Mouse (Mus musculus): ENCODE data around the gene Rsc1a1. TPM values are rescaled to one million over a fixed set of nuclear protein-coding genes. Genes with fewer than 3 reads are reported as not detected.

Rsc1a1 gene
- total RNA-seq, 2 experiments from 2014 or later: 6.8 to 11.3 TPM

DNA sequence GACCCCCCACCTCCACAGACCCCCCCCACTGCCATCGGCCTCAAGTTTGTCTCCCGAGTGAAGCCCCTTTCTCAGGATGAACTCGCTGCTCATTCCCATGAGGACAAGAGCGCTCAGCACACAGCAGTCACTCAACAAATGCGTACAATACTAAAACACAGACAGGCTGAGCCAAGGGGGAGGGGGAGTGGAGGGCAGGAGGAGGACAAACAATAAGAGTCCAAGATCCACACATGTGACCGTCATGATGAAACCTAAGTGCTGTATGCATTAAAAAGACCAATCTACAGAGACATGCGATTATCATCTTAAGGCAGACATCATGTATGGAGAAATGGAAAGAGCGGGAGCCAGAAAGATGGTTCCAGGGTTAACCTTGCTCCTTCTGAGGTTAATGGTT is 28.5 kb downstream of the Rsc1a1 start:
- no peak for ATAC-seq (replicated peaks; ENCODE audit: poor library complexity, severe bottlenecking)

DNA sequence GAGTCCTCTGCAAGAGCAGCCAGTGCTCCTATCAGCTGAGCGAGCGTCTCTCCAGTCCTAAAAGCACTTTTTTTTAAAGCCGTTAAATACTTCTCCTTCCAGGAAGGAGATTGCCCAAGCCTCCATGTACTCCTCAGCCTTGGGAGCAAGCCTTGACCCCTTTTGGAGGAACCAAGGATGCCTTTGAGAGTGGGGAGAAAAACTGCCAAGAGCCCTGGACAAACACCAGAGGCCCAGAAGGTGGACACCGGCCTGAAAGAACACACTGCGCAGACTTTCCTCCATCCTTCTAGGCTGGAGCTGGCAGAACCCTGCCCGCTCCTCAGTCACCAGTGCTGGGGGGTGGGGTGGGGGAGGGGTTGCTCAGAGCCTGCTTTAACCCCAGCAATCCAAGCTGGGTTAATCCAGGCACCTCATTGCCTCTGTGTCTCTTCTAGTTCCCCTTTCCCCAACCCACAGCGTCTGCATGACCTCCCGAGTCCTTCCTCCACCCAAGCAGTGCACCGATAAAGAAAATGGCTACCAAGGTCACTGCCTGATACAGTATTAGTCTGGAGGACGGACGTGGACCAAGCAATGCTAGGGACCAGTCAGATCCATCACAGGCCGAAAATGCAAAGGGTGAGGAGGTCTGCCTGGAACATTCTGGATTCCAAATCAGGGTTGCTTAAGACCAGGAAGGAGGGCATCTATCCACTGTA is 29.3 kb downstream of the Rsc1a1 start:
- ATAC-seq (replicated peaks; ENCODE audit: poor library complexity, severe bottlenecking): peak; percentile 86

DNA sequence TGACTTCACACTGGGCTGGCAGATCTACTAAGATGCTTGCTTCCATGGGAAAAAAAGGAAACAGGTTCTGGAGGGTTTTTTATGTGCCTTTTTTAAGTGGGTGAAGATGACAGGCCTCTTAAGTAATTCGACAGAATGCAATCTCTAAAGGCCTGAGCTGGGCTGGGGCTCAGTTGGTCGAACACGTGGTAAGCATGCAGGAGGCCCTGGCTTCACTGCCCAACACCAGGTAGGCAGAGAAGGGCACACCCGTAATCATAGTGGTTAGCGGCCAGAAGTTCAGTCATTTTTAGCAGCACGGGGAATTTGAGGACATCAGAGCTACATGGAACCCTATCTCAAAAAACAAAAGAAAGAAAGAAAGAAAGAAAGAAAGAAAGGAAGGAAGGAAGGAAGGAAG is 30.9 kb downstream of the Rsc1a1 start:
- no peak for ATAC-seq (replicated peaks; ENCODE audit: poor library complexity, severe bottlenecking)

DNA sequence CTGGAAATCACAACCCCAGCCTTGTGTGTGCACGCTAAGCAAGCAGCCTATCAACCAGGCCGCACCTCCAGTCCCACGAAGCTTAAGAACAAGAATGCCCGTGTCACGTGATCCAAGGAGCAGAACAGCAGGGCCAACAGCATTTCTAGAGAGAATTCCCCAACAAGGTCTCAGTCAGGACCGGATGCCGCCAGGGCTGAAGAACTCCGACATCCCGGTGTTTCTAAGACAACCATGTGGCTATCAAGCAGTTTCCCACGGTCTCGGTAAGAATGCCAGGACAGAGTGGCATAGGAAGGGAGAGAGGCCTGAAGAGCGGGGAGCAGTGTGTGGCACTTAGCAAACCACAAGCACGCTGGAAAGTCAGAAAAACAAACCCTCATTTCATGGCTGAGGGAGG is 31.6 kb downstream of the Rsc1a1 start:
- ATAC-seq (replicated peaks; ENCODE audit: poor library complexity, severe bottlenecking): no peak

DNA sequence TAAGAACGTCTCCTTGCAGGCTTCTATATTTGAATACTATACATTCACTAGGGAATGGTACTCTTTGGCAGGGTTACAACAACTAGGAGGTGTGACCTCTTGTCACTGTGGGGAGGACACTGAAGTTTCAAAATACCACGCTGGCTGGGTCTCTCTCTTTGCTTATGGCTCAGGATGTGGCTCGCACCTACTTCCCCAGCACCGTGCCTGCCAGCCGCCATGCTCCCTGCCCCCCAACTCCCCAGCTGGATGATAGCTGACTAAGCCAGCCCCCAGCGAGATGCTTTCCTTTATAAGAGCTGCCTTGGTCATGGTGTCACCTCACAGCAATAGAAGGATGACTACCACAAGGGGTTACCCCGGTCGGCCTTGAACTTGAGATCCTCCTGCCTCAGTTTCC is 32.4 kb downstream of the Rsc1a1 start:
- ATAC-seq (replicated peaks; ENCODE audit: poor library complexity, severe bottlenecking): peak; percentile 52; the same call in 1 of the 2 replicates

DNA sequence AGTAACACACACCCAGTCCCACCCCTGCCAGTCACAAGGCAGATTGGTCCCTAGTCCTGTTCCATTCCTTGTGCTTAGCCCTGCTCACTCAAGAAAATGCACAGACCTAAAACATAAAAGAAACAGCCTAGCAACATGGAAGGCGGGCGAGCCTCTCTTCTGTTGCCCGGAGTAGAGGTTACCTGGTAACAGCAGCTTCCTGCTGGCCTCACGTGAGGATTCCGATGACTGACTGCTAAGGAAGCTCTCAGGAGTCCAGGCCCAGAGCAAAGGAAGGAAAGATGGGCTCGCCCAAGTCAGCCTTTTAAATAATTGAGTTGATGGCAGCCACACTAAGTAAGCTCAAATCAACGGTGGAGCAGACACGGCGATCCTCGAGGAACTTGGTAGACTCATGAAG is 33.5 kb downstream of the Rsc1a1 start:
- no peak for ATAC-seq (replicated peaks; ENCODE audit: poor library complexity, severe bottlenecking)

DNA sequence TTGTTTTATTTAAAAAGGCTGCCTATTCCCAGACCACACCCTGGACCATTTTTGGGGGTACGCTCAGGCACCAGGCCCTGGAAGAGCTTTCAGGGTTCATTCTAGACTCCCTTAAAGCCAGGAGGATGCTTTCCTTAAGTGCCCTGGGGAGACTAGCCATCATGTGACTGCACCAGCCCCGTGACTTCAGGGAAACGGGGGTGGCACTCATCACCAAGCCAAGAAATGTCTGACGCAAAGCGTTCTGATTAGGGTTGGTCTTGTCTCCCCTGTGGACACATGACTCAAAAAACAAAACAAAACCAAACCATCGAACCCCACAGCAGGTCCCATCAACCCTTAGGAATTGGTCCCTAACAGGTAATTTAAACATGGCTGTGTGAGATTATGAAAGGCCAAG is 34.1 kb downstream of the Rsc1a1 start:
- ATAC-seq (replicated peaks; ENCODE audit: poor library complexity, severe bottlenecking): no peak

DNA sequence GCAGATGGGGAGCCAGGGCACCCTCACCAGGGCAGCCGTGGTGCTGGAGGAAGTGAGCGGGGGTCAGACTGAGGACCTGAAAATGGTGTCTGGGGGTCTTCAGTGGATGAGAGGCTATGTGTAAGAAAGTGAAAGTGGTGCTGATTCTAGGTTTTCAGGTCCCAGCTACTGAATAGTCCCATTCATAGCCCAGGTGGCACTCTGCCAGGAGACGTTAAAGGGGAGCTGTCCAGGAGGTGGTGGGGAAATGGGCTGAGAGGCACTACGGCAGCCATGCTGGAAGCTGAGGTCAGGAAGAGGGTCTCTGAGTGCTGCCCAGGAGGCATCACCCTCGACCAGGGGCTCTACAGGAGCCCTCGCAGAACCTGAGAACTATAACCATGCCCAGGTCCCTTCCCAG is 36.2 kb downstream of the Rsc1a1 start:
- ATAC-seq (replicated peaks; ENCODE audit: poor library complexity, severe bottlenecking): no peak

DNA sequence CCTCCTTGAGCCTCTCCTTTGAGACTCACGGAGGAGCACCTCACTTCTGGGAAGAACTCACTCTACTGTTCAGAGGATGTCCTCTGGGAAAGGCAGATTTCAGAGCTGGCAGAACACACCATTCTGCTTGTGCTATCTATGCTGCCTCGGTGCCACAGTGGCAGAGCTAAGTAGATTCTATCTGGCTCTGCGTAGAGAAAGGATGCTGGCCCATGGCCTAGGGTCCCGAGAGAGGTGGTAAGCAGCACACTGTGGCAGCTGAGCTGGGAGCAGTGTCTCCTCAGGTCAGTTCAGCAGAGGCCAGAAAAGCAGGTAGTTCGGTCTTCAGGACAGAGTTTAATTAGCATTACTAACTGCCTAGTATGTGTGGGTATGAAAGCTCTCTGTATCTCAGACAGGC is 37.1 kb downstream of the Rsc1a1 start:
- no peak for ATAC-seq (replicated peaks; ENCODE audit: poor library complexity, severe bottlenecking)

DNA sequence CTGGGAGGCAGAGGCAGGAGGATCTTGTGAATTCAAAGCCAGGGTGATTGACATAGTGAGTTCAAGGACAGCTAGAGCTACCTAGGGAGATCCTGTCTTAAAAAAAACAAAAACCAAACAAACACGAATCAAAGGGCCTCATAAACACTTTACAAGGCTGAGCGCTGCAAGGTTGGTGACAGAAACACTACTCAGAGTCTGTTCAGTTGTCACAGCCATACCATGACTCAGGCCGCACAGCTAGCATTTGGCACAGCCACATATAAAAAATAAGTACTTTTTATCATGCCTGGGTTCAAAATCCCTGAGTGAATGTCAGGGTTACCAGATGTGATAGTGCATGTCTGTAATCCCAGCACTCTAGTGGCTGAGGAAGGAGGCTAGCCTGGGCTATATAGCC is 38.2 kb downstream of the Rsc1a1 start:
- ATAC-seq (replicated peaks; ENCODE audit: poor library complexity, severe bottlenecking): no peak

DNA sequence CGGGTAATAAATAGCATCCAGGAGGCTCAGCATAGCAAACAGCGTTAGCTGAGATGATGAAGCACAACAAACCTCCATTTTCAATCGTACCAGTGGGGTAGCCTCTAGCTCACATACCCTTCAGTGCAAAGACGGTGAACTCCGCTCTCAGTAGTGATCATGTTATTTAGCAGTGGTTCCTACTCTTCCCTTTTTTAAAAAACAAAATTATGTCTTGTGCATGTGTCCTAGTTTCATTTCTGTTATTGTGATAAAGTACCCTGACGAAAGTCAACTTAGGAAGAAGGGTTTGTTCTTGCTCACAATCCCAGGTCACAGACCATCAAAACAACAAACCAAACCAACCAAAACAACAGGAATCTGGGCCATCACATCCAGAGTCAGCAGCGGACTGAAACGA is 39.4 kb downstream of the Rsc1a1 start:
- ATAC-seq (replicated peaks; ENCODE audit: poor library complexity, severe bottlenecking): peak; percentile 62

DNA sequence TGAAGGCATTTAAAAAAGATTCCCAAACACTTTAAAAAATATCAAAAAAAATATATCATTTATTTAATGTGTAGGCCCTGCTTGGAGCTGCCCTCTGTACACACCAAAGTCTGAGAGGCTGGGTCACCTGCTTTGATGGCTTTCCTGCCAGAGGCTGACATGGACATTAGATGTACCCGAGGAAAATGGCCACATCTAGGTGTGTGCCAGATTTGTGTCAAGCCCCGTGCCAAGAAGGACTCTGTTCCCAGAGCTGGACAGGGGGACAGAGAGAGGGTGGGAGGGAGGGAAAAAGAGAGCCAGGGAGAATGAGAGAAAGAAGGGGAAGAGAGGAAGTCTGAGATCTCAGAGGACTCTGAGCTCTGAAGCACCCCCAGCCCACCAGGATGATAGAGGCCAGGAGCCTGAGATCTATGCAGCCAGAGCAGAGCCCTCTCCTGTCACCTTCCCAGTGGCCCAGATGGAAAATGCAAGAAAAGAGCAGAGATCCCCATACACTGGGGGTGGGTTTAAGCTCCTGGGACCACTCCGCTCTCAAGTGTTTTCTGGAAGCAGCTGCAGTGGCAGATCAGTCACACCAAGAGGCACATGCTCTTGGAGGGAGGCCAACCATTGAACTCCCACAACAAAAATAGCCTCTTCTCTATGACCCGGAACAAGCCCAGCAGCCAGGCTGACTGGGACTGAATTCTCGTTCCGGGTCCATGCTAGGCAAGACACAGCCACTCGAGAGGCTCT is 42.1 kb downstream of the Rsc1a1 start:
- no peak for ATAC-seq (replicated peaks; ENCODE audit: poor library complexity, severe bottlenecking)

DNA sequence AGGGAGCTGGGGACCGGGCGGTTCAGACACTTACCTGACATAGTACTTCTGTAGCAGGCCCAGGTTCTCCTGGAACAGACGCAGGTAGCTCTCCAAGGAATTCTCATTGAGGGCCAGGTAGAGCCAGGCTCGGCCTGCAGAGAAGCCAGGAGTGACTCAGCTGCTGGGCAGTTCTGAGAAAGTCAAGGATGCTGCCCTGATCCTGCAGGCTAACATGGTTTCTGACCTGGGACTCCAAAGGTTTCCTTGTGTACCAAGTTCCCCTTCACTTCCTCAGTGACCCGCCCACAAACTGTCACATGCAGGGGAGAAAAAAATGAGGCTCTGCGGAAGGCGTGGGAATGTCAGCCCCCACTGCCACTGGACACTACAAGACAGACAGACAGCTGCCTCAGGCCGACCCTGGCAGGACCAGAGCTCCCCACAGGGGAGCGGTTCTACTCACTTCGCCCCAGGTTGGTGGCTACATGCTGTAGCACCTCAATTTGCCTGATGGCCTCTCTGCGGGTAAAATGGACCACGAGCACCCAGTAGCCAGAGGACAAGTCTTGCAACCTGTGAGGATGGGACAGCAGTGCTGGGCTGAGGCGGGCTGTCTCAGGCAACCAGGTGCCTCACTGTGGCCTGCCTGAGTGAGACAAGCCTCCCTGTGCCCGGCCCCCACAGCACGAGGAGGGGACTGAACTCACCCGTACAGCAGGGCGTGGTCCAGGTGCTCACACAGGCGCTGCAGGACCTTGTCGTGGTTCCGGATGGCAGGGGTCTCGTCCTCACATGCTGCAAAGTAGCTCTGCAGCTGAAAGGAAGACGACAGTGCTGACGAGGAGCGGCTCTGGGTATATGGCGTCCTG is 43.2 kb downstream of the Rsc1a1 start:
- ATAC-seq (replicated peaks; ENCODE audit: poor library complexity, severe bottlenecking): no peak

DNA sequence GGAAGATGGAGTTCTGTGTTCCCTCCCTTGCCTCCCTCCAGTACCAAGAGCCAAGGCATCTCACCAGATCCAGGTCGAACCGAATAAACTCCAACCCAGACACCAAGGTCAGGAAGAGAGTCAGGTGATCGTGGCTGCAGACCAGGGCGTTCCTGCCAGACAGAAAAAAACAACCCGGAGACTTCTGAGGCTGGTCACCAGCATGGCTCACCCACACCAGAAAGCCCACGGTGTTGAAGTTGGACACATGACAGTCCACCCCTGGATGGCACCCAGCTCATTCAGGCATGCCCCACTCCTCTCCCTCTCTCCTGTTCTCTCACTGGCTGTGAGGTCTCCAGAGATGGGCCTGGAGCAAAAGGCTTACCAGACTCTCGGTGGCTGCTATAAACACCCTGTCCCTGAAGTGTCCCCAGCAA is 44.0 kb downstream of the Rsc1a1 start:
- no peak for ATAC-seq (replicated peaks; ENCODE audit: poor library complexity, severe bottlenecking)

DNA sequence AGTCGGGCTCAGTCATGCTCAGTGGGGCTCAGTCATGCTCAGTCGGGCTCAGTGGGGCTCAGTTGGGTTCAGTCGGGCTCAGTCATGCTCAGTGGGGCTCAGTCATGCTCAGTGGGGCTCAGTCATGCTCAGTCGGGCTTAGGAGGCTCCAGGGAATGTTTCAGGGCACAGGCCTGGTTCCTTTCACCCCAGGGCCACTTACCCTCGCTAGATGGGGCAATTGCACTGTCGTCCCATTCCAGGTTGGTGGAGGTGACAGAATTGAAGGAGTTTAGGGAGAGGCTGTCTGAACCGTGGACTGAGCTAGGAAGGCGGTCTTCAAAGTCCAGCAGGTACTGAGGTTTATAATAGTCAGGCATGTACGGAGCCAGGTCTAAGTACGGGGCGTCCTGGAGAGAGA is 45.9 kb downstream of the Rsc1a1 start:
- ATAC-seq (replicated peaks; ENCODE audit: poor library complexity, severe bottlenecking): no peak

DNA sequence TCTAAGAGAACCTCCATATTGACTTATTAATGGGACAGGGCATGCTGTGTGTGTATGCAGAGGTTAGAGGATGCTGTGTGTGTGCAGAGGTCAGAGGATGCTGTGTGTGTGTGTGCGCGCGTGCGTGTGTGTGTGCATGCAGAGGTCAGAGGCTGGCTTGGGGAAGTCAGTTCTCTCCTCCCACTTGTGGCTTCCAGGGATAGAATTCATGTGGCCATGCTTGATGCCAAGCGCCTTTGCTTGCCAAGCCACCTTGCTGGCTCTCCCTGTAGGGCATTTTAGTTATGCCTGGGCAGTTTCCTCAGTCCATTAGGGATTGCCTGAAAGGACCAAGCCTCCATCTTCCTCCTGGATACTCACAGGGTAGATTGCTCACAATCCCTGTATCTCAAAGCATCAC is 48.7 kb downstream of the Rsc1a1 start:
- no peak for ATAC-seq (replicated peaks; ENCODE audit: poor library complexity, severe bottlenecking)

DNA sequence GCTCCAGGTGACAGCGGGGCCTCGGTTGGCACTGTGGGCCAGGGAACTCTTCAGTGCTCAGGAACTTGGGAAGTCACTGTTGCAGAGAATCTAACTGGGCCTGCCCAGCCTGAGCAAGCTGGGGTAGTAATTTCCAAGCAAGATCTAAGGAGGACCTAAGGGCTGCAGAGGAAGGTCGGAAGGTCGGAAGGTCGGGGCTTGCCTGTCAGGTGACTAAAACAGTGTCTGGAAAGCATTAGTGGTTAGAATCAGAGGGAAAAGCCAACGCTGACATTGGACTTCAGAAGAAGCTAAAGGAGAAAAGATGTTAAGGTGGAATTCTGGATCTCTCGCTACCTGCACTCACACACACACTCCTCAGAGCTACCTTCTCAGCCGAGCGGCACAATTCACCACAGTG is 49.4 kb downstream of the Rsc1a1 start:
- no peak for ATAC-seq (replicated peaks; ENCODE audit: poor library complexity, severe bottlenecking)
